Mouse (Mus musculus): ENCODE results near the gene Tbca.

- TF ChIP-seq CTCF (IDR thresholded peaks at IDR 0.05; ENCODE audit: borderline replicate concordance, extremely low read depth, insufficient read depth, insufficient read length): no peak
- TF ChIP-seq POLR2A (IDR thresholded peaks at IDR 0.05; ENCODE audit: borderline replicate concordance, extremely low read depth, insufficient read depth, insufficient read length, poor library complexity, severe bottlenecking): no peak
Observed at GRCm38 (mm10) chr13:94794689-94795088, 6.0 kb downstream of the Tbca start.
